Mouse (Mus musculus) lung, postnatal 0 days (tissue): ENCODE data around the gene Kcnk2.

Source experiments
- CTCF ChIP-seq: IDR thresholded peaks from 2 replicates; pipeline ENCODE4 v1.5.1; 2016; ENCODE audit warnings: antibody characterized with exemption, mild to moderate bottlenecking
- EP300 ChIP-seq: IDR thresholded peaks from 2 replicates; pipeline ENCODE4 v1.6.1; 2016; ENCODE audit warnings: antibody characterized with exemption, mild to moderate bottlenecking, control low read depth

GRCm38 (mm10) chr1:189386141-189386540 lies 15.9 kb downstream of the Kcnk2 start:
- no peak for TF ChIP-seq CTCF
- TF ChIP-seq EP300, result no peak
